Comparison of ENCODE assay signal across 13 mouse cellular contexts in the genomic region with DNA sequence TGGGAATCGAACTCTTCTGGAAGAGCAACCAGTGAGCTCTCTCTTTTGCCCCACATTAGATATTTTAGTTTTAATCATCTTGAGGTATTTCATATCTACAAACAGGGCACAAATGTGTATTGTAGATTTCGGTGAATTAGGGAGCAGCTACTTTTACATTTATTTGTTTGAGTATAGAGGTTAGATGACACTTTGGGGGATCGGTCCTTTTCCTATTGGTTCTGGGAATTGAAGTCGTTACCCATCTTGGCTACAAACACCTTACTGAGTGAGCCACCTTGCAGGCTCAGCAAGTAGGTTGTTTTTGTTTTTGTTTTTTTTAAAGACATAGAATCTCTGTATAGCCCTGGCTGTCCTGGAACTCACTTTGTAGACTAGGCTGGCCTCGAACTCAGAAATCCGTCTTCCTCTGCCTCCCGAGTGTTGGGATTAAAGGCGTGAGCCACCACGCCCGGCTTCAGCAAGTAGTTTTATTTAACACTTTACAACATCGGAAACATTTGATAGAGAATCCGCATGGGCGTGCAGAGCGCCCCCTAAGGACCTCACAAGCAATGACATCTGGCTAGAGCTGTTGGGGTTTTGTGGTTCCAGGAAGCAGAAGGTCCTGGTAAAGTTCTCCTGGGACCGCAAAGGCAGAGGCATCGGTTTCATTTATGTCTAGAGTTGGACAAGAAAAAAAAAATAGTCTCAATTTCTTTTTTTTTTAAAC. TPM values are rescaled to one million over a fixed set of nuclear protein-coding genes. Genes with fewer than 3 reads are reported as not detected.
DNase-seq lines count a peak whose midpoint lies in the region; ATAC-seq and TF ChIP-seq lines count a peak whose summit lies in the region.
"Had no signal": no experiment of that assay in that cellular context is flagged by ENCODE, and none has a peak within 500 bp of the region (broad histone marks: within the 10 kb centered on the region; RNA-seq: fewer than 3 reads in every experiment).

No protein-coding gene starts in this region.

- DNase-seq in testis, postnatal 14 days (ENCODE audit: low spot score) = no peak
- DNase-seq in embryo, embryonic 11 days = peak; percentile 42
- no peak for DNase-seq in spleen, postnatal 10 days (ENCODE audit: low spot score in 2 of 2)
- no peak for DNase-seq in layer of hippocampus, adult 9-11 months
- DNase-seq: heart, adult 18-20 months; kidney, postnatal 36 days had no signal

- TF ChIP-seq CTCF in intestine, postnatal 0 days (IDR thresholded peaks at IDR 0.05; ENCODE audit: low read depth) = peak; percentile 62
- TF ChIP-seq CTCF in testis, adult 2 months (IDR thresholded peaks at IDR 0.05; ENCODE audit: control insufficient read depth, insufficient read depth, insufficient replicate concordance, low read depth, low read length) = peak; percentile 64; the same call in 1 of the 2 replicates

- H3K9ac ChIP-seq in intestine, postnatal 0 days (ENCODE audit: low read depth, low read length) = no peak overlapping the region
- H3K9ac ChIP-seq in intestine, embryonic 15.5 days = no peak overlapping the region
- H3K9ac ChIP-seq: embryonic facial prominence, embryonic 12.5 days; forebrain, embryonic 15.5 days; hindbrain, embryonic 13.5 days had no signal

- H3K9me3 ChIP-seq in intestine, postnatal 0 days (ENCODE audit: control insufficient read depth) = no peaks in the 10 kb centered on the region
- no peaks in the 10 kb centered on the region for H3K9me3 ChIP-seq in intestine, embryonic 15.5 days
- H3K9me3 ChIP-seq: embryonic facial prominence, embryonic 12.5 days; forebrain, embryonic 15.5 days; hindbrain, embryonic 13.5 days had no signal

- peaks cover 97% of the 10 kb centered on the region for H3K27me3 ChIP-seq in intestine, postnatal 0 days (replicated peaks; ENCODE audit: control insufficient read depth, insufficient read depth, low read length)
- peaks cover 79% of the 10 kb centered on the region for H3K27me3 ChIP-seq in intestine, embryonic 15.5 days (replicated peaks)
- H3K27me3 ChIP-seq in testis, adult 2 months (ENCODE audit: control insufficient read depth, insufficient read depth, low read length) = peaks cover 3% of the 10 kb centered on the region

- no peak overlapping the region for H3K4me2 ChIP-seq in intestine, postnatal 0 days (replicated peaks; ENCODE audit: low read depth)
- H3K4me2 ChIP-seq in intestine, embryonic 15.5 days (replicated peaks) = no peak overlapping the region
- H3K4me2 ChIP-seq: embryonic facial prominence, embryonic 12.5 days; forebrain, embryonic 15.5 days; hindbrain, embryonic 13.5 days had no signal

- no peak for ATAC-seq in intestine, postnatal 0 days
- no peak for ATAC-seq in intestine, embryonic 15.5 days
- ATAC-seq: forebrain, embryonic 15.5 days had no signal

- 0 out of 2 replicates have a peak, but pooled peaks cover 4% of the 10 kb centered on the region for H3K4me1 ChIP-seq in intestine, postnatal 0 days (replicated peaks; ENCODE audit: control insufficient read depth, insufficient read depth, low read length)
- peaks cover 15% of the 10 kb centered on the region for H3K4me1 ChIP-seq in intestine, embryonic 15.5 days (replicated peaks)
- peaks cover 3% of the 10 kb centered on the region for H3K4me1 ChIP-seq in testis, adult 2 months (ENCODE audit: control insufficient read depth, insufficient read depth, low read length)

- TF ChIP-seq POLR2A in testis, adult 2 months (IDR thresholded peaks at IDR 0.05; ENCODE audit: control insufficient read depth, low read depth, low read length) = no peak

- H3K36me3 ChIP-seq in intestine, postnatal 0 days (ENCODE audit: control insufficient read depth, insufficient read depth) = no peaks in the 10 kb centered on the region
- H3K36me3 ChIP-seq in intestine, embryonic 15.5 days = no peaks in the 10 kb centered on the region
- no peaks in the 10 kb centered on the region for H3K36me3 ChIP-seq in testis, adult 2 months (ENCODE audit: control insufficient read depth, insufficient read depth, low read length)
- H3K36me3 ChIP-seq: embryonic facial prominence, embryonic 12.5 days; forebrain, embryonic 15.5 days; hindbrain, embryonic 13.5 days had no signal

- WGBS in intestine, postnatal 0 days = 32% methylated on average over 16 of the region's 16 CpGs
- WGBS in intestine, embryonic 15.5 days = 32% methylated on average over 16 of the region's 16 CpGs

- no peak overlapping the region for H3K27ac ChIP-seq in intestine, postnatal 0 days (ENCODE audit: low read depth, low read length)
- no peak overlapping the region for H3K27ac ChIP-seq in intestine, embryonic 15.5 days
- no peak overlapping the region for H3K27ac ChIP-seq in testis, adult 2 months (ENCODE audit: control insufficient read depth, insufficient read depth, low read depth, low read length)
- H3K27ac ChIP-seq: embryonic facial prominence, embryonic 12.5 days; forebrain, embryonic 15.5 days; hindbrain, embryonic 13.5 days had no signal

- H3K4me3 ChIP-seq in intestine, postnatal 0 days (ENCODE audit: low read depth, low read length) = no peak overlapping the region
- H3K4me3 ChIP-seq in intestine, embryonic 15.5 days (replicated peaks) = no peak overlapping the region
- no peak overlapping the region for H3K4me3 ChIP-seq in testis, adult 2 months (ENCODE audit: control insufficient read depth, low read depth, low read length)
- H3K4me3 ChIP-seq: embryonic facial prominence, embryonic 12.5 days; forebrain, embryonic 15.5 days; hindbrain, embryonic 13.5 days; myocyte had no signal

RNA-seq across cellular contexts. Expression of gene Gbx2, which starts 8.1 kb away (rescaled TPM):
- 0.08 and 0.16 TPM in 2 replicates for polyA plus RNA-seq in intestine, postnatal 0 days (2015; fragmentation: Nextera tagmentation; extraction: Ambion mirVana)
- 0.09 and 0.15 TPM in 2 replicates for polyA plus RNA-seq in intestine, embryonic 15.5 days (2015; fragmentation: Nextera tagmentation; extraction: Ambion mirVana)
- polyA plus RNA-seq in testis, adult 2 months (2012; rRNA removed) = 0.05 TPM in 1 of 2 replicates, not detected in the other
- polyA plus RNA-seq: myocyte had no signal
